Mouse (Mus musculus): ENCODE measurements around the gene Rps8. TPM values are rescaled to one million over a fixed set of nuclear protein-coding genes. Genes with fewer than 3 reads are reported as not detected.
A peak's percentile ranks its signal among the peaks of the same experiment; 100 is the strongest.

The Rps8 gene
- polyA plus RNA-seq, 1 experiment: 698 TPM

GRCm38 (mm10) chr4:117123546-117124217, 32.4 kb downstream of the Rps8 start:
- no peak for DNase-seq
- Histone ChIP-seq H3K36me3 (ENCODE audit: control insufficient read depth, insufficient read depth, low read length) (no peaks in the 10 kb centered on the region), H3K4me1 (replicated peaks; ENCODE audit: control insufficient read depth, insufficient read depth, low read length) (peaks cover 34% of the 10 kb centered on the region), H3K4me3 (ENCODE audit: control insufficient read depth, insufficient read depth, low read length) (no peak overlapping the region), H3K27me3 (ENCODE audit: control insufficient read depth, insufficient read depth, low read length) (no peaks in the 10 kb centered on the region), H3K27ac (ENCODE audit: control insufficient read depth, insufficient read depth, low read length) (peak overlapping the region; percentile 86)
- no peak for TF ChIP-seq POLR2A (IDR thresholded peaks at IDR 0.05; ENCODE audit: control insufficient read depth, extremely low read depth, insufficient read depth, low read length, poor library complexity)
- TF ChIP-seq CTCF (IDR thresholded peaks at IDR 0.05; ENCODE audit: borderline replicate concordance, control insufficient read depth, extremely low read depth, insufficient read depth, low read length, poor library complexity): no peak
- 65% methylated on average over 8 of the region's 9 CpGs for WGBS

DNA sequence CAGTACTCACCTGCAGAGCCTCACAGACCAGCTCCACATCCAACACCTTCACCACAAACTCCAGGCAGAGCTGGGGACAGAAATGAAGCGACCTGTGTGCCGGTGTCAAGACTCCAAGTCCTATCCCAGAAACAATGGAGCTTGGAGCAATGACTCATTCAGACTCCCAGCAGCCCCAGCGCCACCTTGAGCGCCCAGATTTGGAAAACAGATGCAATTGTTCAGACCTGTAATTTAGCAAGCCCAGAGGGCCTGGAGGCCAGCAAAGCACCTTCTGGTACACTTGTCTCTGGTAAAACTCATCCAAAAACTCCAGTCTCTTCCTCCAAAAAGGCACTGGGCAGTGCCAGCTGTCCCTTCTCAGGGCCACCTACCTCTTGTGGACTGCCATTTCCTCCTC, 33.8 kb downstream of the Rps8 start:
- TF ChIP-seq POLR2A (IDR thresholded peaks at IDR 0.05; ENCODE audit: control insufficient read depth, extremely low read depth, insufficient read depth, low read length, poor library complexity) (no peak), CTCF (IDR thresholded peaks at IDR 0.05; ENCODE audit: borderline replicate concordance, control insufficient read depth, extremely low read depth, insufficient read depth, low read length, poor library complexity) (no peak)
- H3K36me3 ChIP-seq (ENCODE audit: control insufficient read depth, insufficient read depth, low read length): no peaks in the 10 kb centered on the region
- no peak overlapping the region for H3K27ac ChIP-seq (ENCODE audit: control insufficient read depth, insufficient read depth, low read length)
- WGBS: 97% methylated on average over 4 of the region's 4 CpGs
- peaks cover 34% of the 10 kb centered on the region for H3K4me1 ChIP-seq (replicated peaks; ENCODE audit: control insufficient read depth, insufficient read depth, low read length)
- DNase-seq: no peak
- H3K4me3 ChIP-seq (ENCODE audit: control insufficient read depth, insufficient read depth, low read length): no peak overlapping the region
- H3K27me3 ChIP-seq (ENCODE audit: control insufficient read depth, insufficient read depth, low read length): no peaks in the 10 kb centered on the region

- no peaks in the 10 kb centered on the region for H3K27me3 ChIP-seq (ENCODE audit: control insufficient read depth, insufficient read depth, low read length)
- no peaks in the 10 kb centered on the region for H3K36me3 ChIP-seq (ENCODE audit: control insufficient read depth, insufficient read depth, low read length)
- H3K4me1 ChIP-seq (replicated peaks; ENCODE audit: control insufficient read depth, insufficient read depth, low read length): peaks cover 26% of the 10 kb centered on the region
- peak overlapping the region; percentile 57 for H3K4me3 ChIP-seq (ENCODE audit: control insufficient read depth, insufficient read depth, low read length)
- peak; percentile 86 for TF ChIP-seq CTCF (IDR thresholded peaks at IDR 0.05; ENCODE audit: borderline replicate concordance, control insufficient read depth, extremely low read depth, insufficient read depth, low read length, poor library complexity)
- peak; percentile 79 for TF ChIP-seq POLR2A (IDR thresholded peaks at IDR 0.05; ENCODE audit: control insufficient read depth, extremely low read depth, insufficient read depth, low read length, poor library complexity)
- WGBS: under 1% methylated on average over 69 of the region's 69 CpGs
- DNase-seq: peak; percentile 89
- H3K27ac ChIP-seq (ENCODE audit: control insufficient read depth, insufficient read depth, low read length): peak overlapping the region; percentile 56
Observed at GRCm38 (mm10) chr4:117120445-117121414, 35.3 kb downstream of the Rps8 start.

DNA sequence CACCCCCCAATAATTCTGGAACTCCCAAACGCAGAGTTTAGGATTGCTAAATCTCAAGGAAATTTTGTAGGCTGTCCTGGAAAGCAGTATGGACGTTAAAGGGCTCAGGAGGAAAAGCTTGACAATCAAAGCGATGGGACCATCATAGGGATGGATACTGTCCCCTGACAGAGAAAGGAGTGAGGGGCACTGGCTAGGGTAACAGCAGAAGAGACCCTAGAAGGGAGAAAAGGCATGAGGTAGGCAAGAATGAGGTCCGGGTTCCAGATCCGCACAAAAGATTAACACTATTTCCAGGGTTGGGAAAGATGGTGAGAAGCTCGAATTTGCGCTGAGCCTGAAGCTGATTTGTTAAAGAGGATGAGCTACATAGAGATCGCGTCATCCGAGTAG, 36.0 kb downstream of the Rps8 start:
- TF ChIP-seq CTCF (IDR thresholded peaks at IDR 0.05; ENCODE audit: borderline replicate concordance, control insufficient read depth, extremely low read depth, insufficient read depth, low read length, poor library complexity): no peak
- no peak for TF ChIP-seq POLR2A (IDR thresholded peaks at IDR 0.05; ENCODE audit: control insufficient read depth, extremely low read depth, insufficient read depth, low read length, poor library complexity)
- Histone ChIP-seq H3K4me1 (replicated peaks; ENCODE audit: control insufficient read depth, insufficient read depth, low read length) (peaks cover 24% of the 10 kb centered on the region), H3K36me3 (ENCODE audit: control insufficient read depth, insufficient read depth, low read length) (no peaks in the 10 kb centered on the region), H3K4me3 (ENCODE audit: control insufficient read depth, insufficient read depth, low read length) (peak overlapping the region; percentile 57), H3K27ac (ENCODE audit: control insufficient read depth, insufficient read depth, low read length) (peak overlapping the region; percentile 56; the same call in 1 of the 2 replicates), H3K27me3 (ENCODE audit: control insufficient read depth, insufficient read depth, low read length) (no peaks in the 10 kb centered on the region)
- WGBS: 8% methylated on average over 10 of the region's 10 CpGs
- no peak for DNase-seq

GRCm38 (mm10) chr4:117119636-117120035, 36.4 kb downstream of the Rps8 start:
- H3K4me1 ChIP-seq (replicated peaks; ENCODE audit: control insufficient read depth, insufficient read depth, low read length): peaks cover 20% of the 10 kb centered on the region
- TF ChIP-seq CTCF (IDR thresholded peaks at IDR 0.05; ENCODE audit: borderline replicate concordance, control insufficient read depth, extremely low read depth, insufficient read depth, low read length, poor library complexity) (no peak), POLR2A (IDR thresholded peaks at IDR 0.05; ENCODE audit: control insufficient read depth, extremely low read depth, insufficient read depth, low read length, poor library complexity) (no peak)
- WGBS: 87% methylated on average over 5 of the region's 5 CpGs
- no peak overlapping the region for H3K27ac ChIP-seq (ENCODE audit: control insufficient read depth, insufficient read depth, low read length)
- no peaks in the 10 kb centered on the region for H3K27me3 ChIP-seq (ENCODE audit: control insufficient read depth, insufficient read depth, low read length)
- DNase-seq: no peak
- no peak overlapping the region for H3K4me3 ChIP-seq (ENCODE audit: control insufficient read depth, insufficient read depth, low read length)
- H3K36me3 ChIP-seq (ENCODE audit: control insufficient read depth, insufficient read depth, low read length): no peaks in the 10 kb centered on the region

GRCm38 (mm10) chr4:117117931-117118330, 38.1 kb downstream of the Rps8 start:
- TF ChIP-seq POLR2A (IDR thresholded peaks at IDR 0.05; ENCODE audit: control insufficient read depth, extremely low read depth, insufficient read depth, low read length, poor library complexity) (no peak), CTCF (IDR thresholded peaks at IDR 0.05; ENCODE audit: borderline replicate concordance, control insufficient read depth, extremely low read depth, insufficient read depth, low read length, poor library complexity) (no peak)
- Histone ChIP-seq H3K36me3 (ENCODE audit: control insufficient read depth, insufficient read depth, low read length) (no peaks in the 10 kb centered on the region), H3K27ac (ENCODE audit: control insufficient read depth, insufficient read depth, low read length) (no peak overlapping the region), H3K4me3 (ENCODE audit: control insufficient read depth, insufficient read depth, low read length) (no peak overlapping the region), H3K4me1 (replicated peaks; ENCODE audit: control insufficient read depth, insufficient read depth, low read length) (peaks cover 10% of the 10 kb centered on the region), H3K27me3 (ENCODE audit: control insufficient read depth, insufficient read depth, low read length) (no peaks in the 10 kb centered on the region)
- WGBS: 95% methylated on average over 7 of the region's 7 CpGs
- DNase-seq: no peak

Data from thymus, adult 2 months (tissue).